Mouse (Mus musculus) midbrain, embryonic 10.5 days (tissue): ENCODE results near the gene Fam83f. TPM values are rescaled to one million over a fixed set of nuclear protein-coding genes. Genes with fewer than 3 reads are reported as not detected.

Experiments used
- DNase-seq: peaks from one replicate; pipeline ENCODE4 v3.0.0-alpha.2; 2017; ENCODE audit warnings: low spot score
- H3K27ac ChIP-seq: fragments of 300-500 bp; sonication (generic); replicated peaks from 2 replicates; pipeline ENCODE4 v1.5.1; 2016; ENCODE audit warnings: mild to moderate bottlenecking
- H3K27me3 ChIP-seq: fragments of 300-500 bp; sonication (generic); 2 replicates; pipeline ENCODE4 v1.6.1; 2016; ENCODE audit warnings: low read depth, mild to moderate bottlenecking; ENCODE audit not compliant: poor library complexity, severe bottlenecking
- H3K36me3 ChIP-seq: fragments of 300-500 bp; sonication (generic); 2 replicates; pipeline ENCODE4 v1.6.1; 2016; ENCODE audit warnings: mild to moderate bottlenecking, moderate library complexity
- H3K4me1 ChIP-seq: fragments of 300-500 bp; sonication (generic); 2 replicates; pipeline ENCODE4 v1.6.1; 2016
- H3K4me3 ChIP-seq: fragments of 300-500 bp; sonication (generic); 2 replicates; pipeline ENCODE4 v1.5.1; 2016; ENCODE audit warnings: mild to moderate bottlenecking, moderate library complexity
- H3K9me3 ChIP-seq: fragments of 300-500 bp; sonication (generic); replicated peaks from 2 replicates; pipeline ENCODE4 v1.6.1; 2016; ENCODE audit warnings: mild to moderate bottlenecking
- WGBS: fragments of 180-500 bp; shearing (Covaris S2); methylation state at CpG from one replicate; pipeline ENCODE4 v1.1.7; 2016; 5-methylcytosine and 5-hydroxymethylcytosine counted together
- polyA plus RNA-seq: library from polyadenylated mRNA; unstranded; fragments of >200 nt; fragmentation: Nextera tagmentation; extraction: Ambion mirVana; gene quantifications from 2 replicates; pipeline ENCODE4 v1.2.1, GENCODE M21; 2016

The Fam83f gene
- polyA plus RNA-seq, 1 experiment from 2014 or later = 0.64 TPM

GRCm38 (mm10) chr15:80701481-80702257 is 30.0 kb downstream of the Fam83f start:
- WGBS = 75% methylated on average over 8 of the region's 8 CpGs
- no peak for DNase-seq

GRCm38 (mm10) chr15:80702910-80703309 is 31.3 kb downstream of the Fam83f start:
- Histone ChIP-seq H3K27ac (no peak overlapping the region), H3K36me3 (no peaks in the 10 kb centered on the region), H3K27me3 (peaks cover 21% of the 10 kb centered on the region), H3K4me3 (no peak overlapping the region), H3K4me1 (peaks cover 24% of the 10 kb centered on the region), H3K9me3 (no peaks in the 10 kb centered on the region)
- DNase-seq = no peak
- WGBS = 90% methylated on average over 5 of the region's 5 CpGs

More at GRCm38 (mm10) chr15:80701481-80702257, 30.0 kb downstream of the Fam83f start:
- H3K36me3 ChIP-seq = no peaks in the 10 kb centered on the region
- peaks cover 27% of the 10 kb centered on the region for H3K4me1 ChIP-seq
- H3K9me3 ChIP-seq = no peaks in the 10 kb centered on the region
- no peak overlapping the region for H3K27ac ChIP-seq
- H3K4me3 ChIP-seq = no peak overlapping the region
- H3K27me3 ChIP-seq = peaks cover 21% of the 10 kb centered on the region

- Histone ChIP-seq H3K4me1 (peaks cover 20% of the 10 kb centered on the region), H3K9me3 (no peaks in the 10 kb centered on the region), H3K27ac (no peak overlapping the region), H3K27me3 (peaks cover 21% of the 10 kb centered on the region), H3K4me3 (no peak overlapping the region), H3K36me3 (no peaks in the 10 kb centered on the region)
- WGBS = 87% methylated on average over 2 of the region's 2 CpGs
- no peak for DNase-seq
Observed at GRCm38 (mm10) chr15:80703495-80703894, 31.8 kb downstream of the Fam83f start.

GRCm38 (mm10) chr15:80704267-80704666 is 32.6 kb downstream of the Fam83f start:
- no peak overlapping the region for H3K4me3 ChIP-seq
- H3K36me3 ChIP-seq = no peaks in the 10 kb centered on the region
- DNase-seq = peak; percentile 86
- H3K4me1 ChIP-seq = peaks cover 20% of the 10 kb centered on the region
- peaks cover 21% of the 10 kb centered on the region for H3K27me3 ChIP-seq
- H3K9me3 ChIP-seq = no peaks in the 10 kb centered on the region
- WGBS = 5% methylated on average over 7 of the region's 7 CpGs
- H3K27ac ChIP-seq = no peak overlapping the region

GRCm38 (mm10) chr15:80705828-80706549 is 34.3 kb downstream of the Fam83f start:
- Histone ChIP-seq H3K4me1 (peaks cover 29% of the 10 kb centered on the region), H3K36me3 (no peaks in the 10 kb centered on the region), H3K27me3 (peaks cover 21% of the 10 kb centered on the region), H3K4me3 (peak overlapping the region; percentile 43), H3K9me3 (no peaks in the 10 kb centered on the region), H3K27ac (peak overlapping the region; percentile 55)
- DNase-seq = peak; percentile 79
- 32% methylated on average over 18 of the region's 18 CpGs for WGBS

- peak overlapping the region; percentile 55 for H3K27ac ChIP-seq
- H3K27me3 ChIP-seq = peaks cover 17% of the 10 kb centered on the region
- H3K9me3 ChIP-seq = no peaks in the 10 kb centered on the region
- peaks cover 30% of the 10 kb centered on the region for H3K4me1 ChIP-seq
- peak overlapping the region; percentile 43 for H3K4me3 ChIP-seq
- WGBS = 44% methylated on average over 11 of the region's 11 CpGs
- DNase-seq = no peak
- H3K36me3 ChIP-seq = no peaks in the 10 kb centered on the region
Observed at GRCm38 (mm10) chr15:80706596-80706995, 34.9 kb downstream of the Fam83f start.

- Histone ChIP-seq H3K4me1 (peaks cover 35% of the 10 kb centered on the region), H3K36me3 (no peaks in the 10 kb centered on the region), H3K27me3 (peaks cover 12% of the 10 kb centered on the region; the same call in 1 of the 2 replicates), H3K4me3 (no peak overlapping the region), H3K27ac (no peak overlapping the region), H3K9me3 (no peaks in the 10 kb centered on the region)
- WGBS = 89% methylated on average over 8 of the region's 8 CpGs
- DNase-seq = no peak
Observed at GRCm38 (mm10) chr15:80707088-80707487, 35.4 kb downstream of the Fam83f start.

- WGBS = 68% methylated on average over 6 of the region's 6 CpGs
- no peaks in the 10 kb centered on the region for H3K9me3 ChIP-seq
- no peak for DNase-seq
Observed at GRCm38 (mm10) chr15:80709593-80709992, 37.9 kb downstream of the Fam83f start.

GRCm38 (mm10) chr15:80710257-80710607 is 38.6 kb downstream of the Fam83f start:
- DNase-seq = no peak
- Histone ChIP-seq H3K27me3 (0 out of 2 replicates have a peak, but pooled peaks cover 5% of the 10 kb centered on the region), H3K27ac (peak overlapping the region; percentile 92; the same call in 1 of the 2 replicates), H3K36me3 (no peaks in the 10 kb centered on the region), H3K9me3 (no peaks in the 10 kb centered on the region), H3K4me1 (peaks cover 33% of the 10 kb centered on the region), H3K4me3 (peak overlapping the region; percentile 95)
- WGBS = 15% methylated on average over 5 of the region's 5 CpGs

More at GRCm38 (mm10) chr15:80709593-80709992, 37.9 kb downstream of the Fam83f start:
- H3K27ac ChIP-seq = no peak overlapping the region
- no peak overlapping the region for H3K4me3 ChIP-seq
- H3K36me3 ChIP-seq = no peaks in the 10 kb centered on the region
- H3K4me1 ChIP-seq = peaks cover 36% of the 10 kb centered on the region
- H3K27me3 ChIP-seq = 0 out of 2 replicates have a peak, but pooled peaks cover 8% of the 10 kb centered on the region

- no peaks in the 10 kb centered on the region for H3K36me3 ChIP-seq
- peaks cover 31% of the 10 kb centered on the region for H3K4me1 ChIP-seq
- under 1% methylated on average over 39 of the region's 39 CpGs for WGBS
- DNase-seq = peak; percentile 98
- peak within 1 kb of the TSS; percentile 92 for H3K27ac ChIP-seq
- H3K27me3 ChIP-seq = no peaks in the 10 kb centered on the region
- H3K9me3 ChIP-seq = no peaks in the 10 kb centered on the region
- peak within 1 kb of the TSS; percentile 95 for H3K4me3 ChIP-seq
Observed at GRCm38 (mm10) chr15:80710608-80711363, 39.1 kb downstream of the Fam83f start, which contains the start of gene Tnrc6b. Gene Tnrc6b (plus strand): TSS chr15:80711313.

- peak overlapping the region; percentile 95 for H3K4me3 ChIP-seq
- H3K36me3 ChIP-seq = no peaks in the 10 kb centered on the region
- WGBS = 2% methylated on average over 69 of the region's 106 CpGs
- H3K27ac ChIP-seq = peak overlapping the region; percentile 92
- H3K4me1 ChIP-seq = peaks cover 23% of the 10 kb centered on the region
- DNase-seq = peak; percentile 59
- H3K27me3 ChIP-seq = no peaks in the 10 kb centered on the region
- H3K9me3 ChIP-seq = no peaks in the 10 kb centered on the region
Observed at GRCm38 (mm10) chr15:80711401-80712151, 39.9 kb downstream of the Fam83f start.

GRCm38 (mm10) chr15:80714299-80714698 is 42.7 kb downstream of the Fam83f start:
- H3K27ac ChIP-seq = no peak overlapping the region
- DNase-seq = no peak
- H3K4me3 ChIP-seq = no peak overlapping the region
- H3K4me1 ChIP-seq = peaks cover 21% of the 10 kb centered on the region
- no peaks in the 10 kb centered on the region for H3K27me3 ChIP-seq
- WGBS = 78% methylated on average over 4 of the region's 4 CpGs
- no peaks in the 10 kb centered on the region for H3K9me3 ChIP-seq
- no peaks in the 10 kb centered on the region for H3K36me3 ChIP-seq
